Mouse (Mus musculus): ENCODE measurements around the gene D630003M21Rik. TPM values are rescaled to one million over a fixed set of nuclear protein-coding genes. Genes with fewer than 3 reads are reported as not detected.

The D630003M21Rik gene
- polyA plus RNA-seq, 1 experiment from 2014 or later = 8.9 TPM

DNA sequence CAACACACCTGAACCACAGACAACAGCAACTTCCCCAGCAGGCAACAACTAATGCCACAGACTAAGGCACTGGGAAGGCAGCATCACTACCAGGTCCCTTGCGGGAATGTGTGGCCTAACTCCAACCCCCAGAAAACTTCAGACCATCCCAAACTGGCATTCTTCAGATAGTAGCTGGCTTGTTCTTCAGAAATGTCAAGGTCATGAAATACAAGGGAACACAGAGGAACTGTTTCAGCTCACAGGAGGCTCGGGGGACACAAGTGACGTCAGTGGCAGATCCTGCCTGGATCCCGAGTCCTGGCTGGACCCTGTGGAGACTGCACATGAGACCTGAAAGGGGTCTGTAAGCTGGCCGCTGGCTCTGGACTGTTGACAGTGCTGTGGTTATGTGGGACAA lies 24.8 kb upstream of the D630003M21Rik start:
- Histone ChIP-seq H3K4me2 (replicated peaks) (no peak overlapping the region), H3K4me1 (peaks cover 6% of the 10 kb centered on the region; the same call in 1 of the 2 replicates), H3K27me3 (no peaks in the 10 kb centered on the region), H3K36me3 (no peaks in the 10 kb centered on the region), H3K27ac (no peak overlapping the region), H3K9ac (no peak overlapping the region), H3K9me3 (replicated peaks) (no peaks in the 10 kb centered on the region), H3K4me3 (no peak overlapping the region)
- WGBS = 74% methylated on average over 5 of the region's 5 CpGs
- ATAC-seq (ENCODE audit: low FRiP score) = no peak

- Histone ChIP-seq H3K4me3 (no peak overlapping the region), H3K36me3 (no peaks in the 10 kb centered on the region), H3K4me1 (no peaks in the 10 kb centered on the region), H3K9ac (no peak overlapping the region), H3K9me3 (replicated peaks) (no peaks in the 10 kb centered on the region), H3K27ac (no peak overlapping the region), H3K4me2 (replicated peaks) (no peak overlapping the region), H3K27me3 (no peaks in the 10 kb centered on the region)
- no peak for ATAC-seq (ENCODE audit: low FRiP score)
- WGBS = 86% methylated on average over 4 of the region's 4 CpGs
These were observed 21.5 kb upstream of the D630003M21Rik start for GRCm38 (mm10) chr2:158250558-158250957.

GRCm38 (mm10) chr2:158248318-158248717 lies 19.3 kb upstream of the D630003M21Rik start:
- Histone ChIP-seq H3K9me3 (replicated peaks) (no peaks in the 10 kb centered on the region), H3K4me1 (no peaks in the 10 kb centered on the region), H3K4me2 (replicated peaks) (no peak overlapping the region), H3K9ac (no peak overlapping the region), H3K36me3 (no peaks in the 10 kb centered on the region), H3K4me3 (no peak overlapping the region), H3K27ac (no peak overlapping the region), H3K27me3 (no peaks in the 10 kb centered on the region)
- ATAC-seq (ENCODE audit: low FRiP score) = no peak
- 62% methylated on average over 7 of the region's 7 CpGs for WGBS

GRCm38 (mm10) chr2:158247852-158248251 lies 18.8 kb upstream of the D630003M21Rik start:
- Histone ChIP-seq H3K4me3 (no peak overlapping the region), H3K27ac (no peak overlapping the region), H3K27me3 (no peaks in the 10 kb centered on the region), H3K4me1 (no peaks in the 10 kb centered on the region), H3K4me2 (replicated peaks) (no peak overlapping the region), H3K9ac (no peak overlapping the region), H3K36me3 (no peaks in the 10 kb centered on the region), H3K9me3 (replicated peaks) (no peaks in the 10 kb centered on the region)
- no peak for ATAC-seq (ENCODE audit: low FRiP score)
- 84% methylated on average over 6 of the region's 6 CpGs for WGBS

- H3K9ac ChIP-seq = no peak overlapping the region
- no peak overlapping the region for H3K4me2 ChIP-seq (replicated peaks)
- no peaks in the 10 kb centered on the region for H3K27me3 ChIP-seq
- no peaks in the 10 kb centered on the region for H3K9me3 ChIP-seq (replicated peaks)
- H3K4me3 ChIP-seq = no peak overlapping the region
- no peak for ATAC-seq (ENCODE audit: low FRiP score)
- H3K36me3 ChIP-seq = no peaks in the 10 kb centered on the region
- no peaks in the 10 kb centered on the region for H3K4me1 ChIP-seq
- 72% methylated on average over 4 of the region's 4 CpGs for WGBS
- no peak overlapping the region for H3K27ac ChIP-seq
These were observed 16.2 kb upstream of the D630003M21Rik start for GRCm38 (mm10) chr2:158245072-158245817.

- no peaks in the 10 kb centered on the region for H3K4me1 ChIP-seq
- no peak overlapping the region for H3K27ac ChIP-seq
- no peaks in the 10 kb centered on the region for H3K27me3 ChIP-seq
- 75% methylated on average over 18 of the region's 18 CpGs for WGBS
- no peak overlapping the region for H3K4me3 ChIP-seq
- H3K36me3 ChIP-seq = no peaks in the 10 kb centered on the region
- H3K4me2 ChIP-seq (replicated peaks) = no peak overlapping the region
- ATAC-seq (ENCODE audit: low FRiP score) = no peak
- no peaks in the 10 kb centered on the region for H3K9me3 ChIP-seq (replicated peaks)
- H3K9ac ChIP-seq = no peak overlapping the region
These were observed 14.3 kb upstream of the D630003M21Rik start for GRCm38 (mm10) chr2:158243129-158243870.

GRCm38 (mm10) chr2:158242170-158242896 lies 13.3 kb upstream of the D630003M21Rik start:
- Histone ChIP-seq H3K27ac (no peak overlapping the region), H3K9ac (no peak overlapping the region), H3K27me3 (no peaks in the 10 kb centered on the region), H3K36me3 (no peaks in the 10 kb centered on the region), H3K4me3 (no peak overlapping the region), H3K9me3 (replicated peaks) (no peaks in the 10 kb centered on the region), H3K4me2 (replicated peaks) (no peak overlapping the region), H3K4me1 (no peaks in the 10 kb centered on the region)
- 86% methylated on average over 18 of the region's 18 CpGs for WGBS
- no peak for ATAC-seq (ENCODE audit: low FRiP score)

DNA sequence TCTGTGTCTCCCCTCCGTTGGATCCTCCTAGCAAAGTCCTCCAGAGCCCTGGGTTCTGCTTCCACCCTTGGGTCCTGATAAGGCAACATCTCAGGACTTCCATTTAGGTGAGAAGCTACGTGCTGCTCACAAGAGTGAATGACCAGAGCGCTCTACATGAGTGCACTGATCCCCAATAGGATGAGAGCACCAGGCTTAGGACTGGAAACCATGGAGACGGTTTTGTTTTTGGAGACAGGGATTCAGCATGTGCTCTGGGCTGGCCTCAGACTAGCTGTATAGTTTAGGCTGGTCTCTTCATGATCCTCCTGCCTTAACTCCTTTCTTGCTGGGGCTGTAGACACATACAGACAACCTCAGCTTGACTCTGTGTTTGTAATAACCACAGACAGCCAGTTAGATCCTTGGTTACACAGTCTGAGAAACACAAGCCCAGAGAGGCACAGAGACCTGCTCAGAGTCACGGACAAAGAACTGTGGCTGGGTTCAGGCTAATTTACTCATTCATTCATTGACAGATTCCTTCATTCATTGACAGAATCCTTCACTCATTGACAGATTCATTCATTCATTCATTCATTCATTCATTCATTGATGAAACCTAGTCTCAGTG lies 12.2 kb upstream of the D630003M21Rik start:
- 62% methylated on average over 5 of the region's 5 CpGs for WGBS

GRCm38 (mm10) chr2:158238101-158238500 lies 9.1 kb upstream of the D630003M21Rik start:
- WGBS = 87% methylated on average over 5 of the region's 5 CpGs
- Histone ChIP-seq H3K9ac (no peak overlapping the region), H3K36me3 (no peaks in the 10 kb centered on the region), H3K4me3 (no peak overlapping the region), H3K27ac (no peak overlapping the region), H3K9me3 (replicated peaks) (no peaks in the 10 kb centered on the region), H3K27me3 (no peaks in the 10 kb centered on the region), H3K4me2 (replicated peaks) (no peak overlapping the region), H3K4me1 (no peaks in the 10 kb centered on the region)
- ATAC-seq (ENCODE audit: low FRiP score) = no peak

More for the DNA sequence above, 12.2 kb upstream of the D630003M21Rik start:
- no peak overlapping the region for H3K4me2 ChIP-seq (replicated peaks)
- H3K4me3 ChIP-seq = no peak overlapping the region
- H3K36me3 ChIP-seq = no peaks in the 10 kb centered on the region
- no peak overlapping the region for H3K9ac ChIP-seq
- no peak for ATAC-seq (ENCODE audit: low FRiP score)
- H3K27me3 ChIP-seq = no peaks in the 10 kb centered on the region
- H3K9me3 ChIP-seq (replicated peaks) = no peaks in the 10 kb centered on the region
- H3K4me1 ChIP-seq = no peaks in the 10 kb centered on the region
- no peak overlapping the region for H3K27ac ChIP-seq

- ATAC-seq (ENCODE audit: low FRiP score) = no peak
- Histone ChIP-seq H3K36me3 (no peaks in the 10 kb centered on the region), H3K4me3 (no peak overlapping the region), H3K4me2 (replicated peaks) (no peak overlapping the region), H3K27ac (no peak overlapping the region), H3K9ac (no peak overlapping the region), H3K27me3 (no peaks in the 10 kb centered on the region), H3K9me3 (replicated peaks) (no peaks in the 10 kb centered on the region), H3K4me1 (peaks cover 5% of the 10 kb centered on the region; the same call in 1 of the 2 replicates)
These were observed 7.7 kb upstream of the D630003M21Rik start for GRCm38 (mm10) chr2:158236698-158237097.

DNA sequence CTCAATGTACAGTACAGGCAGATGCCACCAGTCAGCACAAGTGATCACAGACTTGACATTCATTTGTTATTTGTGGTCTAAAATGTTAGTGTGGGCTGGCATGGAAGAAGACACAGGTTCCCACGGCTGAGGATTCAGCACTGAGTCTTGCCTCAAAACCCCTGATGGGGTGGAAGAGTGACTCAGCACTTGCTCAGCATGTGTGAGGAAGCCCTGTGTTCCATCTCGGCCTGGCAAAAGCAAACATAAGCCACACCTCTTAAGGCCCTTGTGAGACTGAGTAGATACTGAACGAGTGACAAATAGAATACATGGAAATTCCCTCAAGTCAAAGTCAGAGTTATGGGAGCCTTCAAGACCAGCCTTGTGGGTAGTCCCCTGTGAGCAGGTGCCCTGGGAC lies 4.1 kb upstream of the D630003M21Rik start:
- Histone ChIP-seq H3K36me3 (no peaks in the 10 kb centered on the region), H3K4me3 (no peak overlapping the region), H3K27me3 (no peaks in the 10 kb centered on the region), H3K9ac (no peak overlapping the region), H3K27ac (no peak overlapping the region), H3K4me2 (replicated peaks) (no peak overlapping the region), H3K4me1 (peaks cover 21% of the 10 kb centered on the region), H3K9me3 (replicated peaks) (no peaks in the 10 kb centered on the region)
- ATAC-seq (ENCODE audit: low FRiP score) = no peak
- WGBS = 78% methylated on average over 3 of the region's 3 CpGs

GRCm38 (mm10) chr2:158232414-158232813 lies 3.4 kb upstream of the D630003M21Rik start:
- Histone ChIP-seq H3K9ac (no peak overlapping the region), H3K27me3 (no peaks in the 10 kb centered on the region), H3K27ac (no peak overlapping the region), H3K4me3 (no peak overlapping the region), H3K4me2 (replicated peaks) (no peak overlapping the region), H3K4me1 (peaks cover 26% of the 10 kb centered on the region), H3K9me3 (replicated peaks) (no peaks in the 10 kb centered on the region), H3K36me3 (no peaks in the 10 kb centered on the region)
- 59% methylated on average over 3 of the region's 3 CpGs for WGBS
- ATAC-seq (ENCODE audit: low FRiP score) = no peak

All from hindbrain, embryonic 12.5 days (tissue).